Mouse (Mus musculus) liver, adult (tissue): Measurements from ENCODE around the gene Vrk3.
"Not testable (repeated sequence)": the region's sequence is repeated elsewhere in the genome, so short reads cannot be mapped to it uniquely, and the experiment has no call there.

Source experiments
- GATA4 ChIP-seq: IDR thresholded peaks from 2 replicates; pipeline ENCODE4 v1.6.1; 2014; ENCODE audit warnings: mild to moderate bottlenecking, low read length; ENCODE audit not compliant: insufficient replicate concordance

Vrk3 gene

GRCm38 (mm10) chr7:44744270-44744669 lies 3.9 kb upstream of the Vrk3 start:
- no peak for TF ChIP-seq GATA4

- TF ChIP-seq GATA4: no peak
These were observed 3.1 kb upstream of the Vrk3 start for GRCm38 (mm10) chr7:44745076-44745475.

GRCm38 (mm10) chr7:44747115-44747514 lies 1.1 kb upstream of the Vrk3 start:
- TF ChIP-seq GATA4: no peak

GRCm38 (mm10) chr7:44750950-44751349 lies 2.7 kb downstream of the Vrk3 start, which contains the start of gene Zfp473:
Zfp473 (minus strand) TSS chr7:44751050.
- not testable (repeated sequence) for TF ChIP-seq GATA4

- TF ChIP-seq GATA4: no peak
These were observed 9.0 kb downstream of the Vrk3 start for GRCm38 (mm10) chr7:44757164-44757563.

GRCm38 (mm10) chr7:44760366-44760765 lies 12.2 kb downstream of the Vrk3 start:
- no peak for TF ChIP-seq GATA4

- TF ChIP-seq GATA4: no peak
These were observed 19.9 kb downstream of the Vrk3 start for GRCm38 (mm10) chr7:44768129-44768528.

- no peak for TF ChIP-seq GATA4
These were observed 21.9 kb downstream of the Vrk3 start for GRCm38 (mm10) chr7:44770046-44770578.

GRCm38 (mm10) chr7:44772591-44773204 lies 24.5 kb downstream of the Vrk3 start:
- TF ChIP-seq GATA4: no peak

- TF ChIP-seq GATA4: no peak
These were observed 28.8 kb downstream of the Vrk3 start for GRCm38 (mm10) chr7:44776849-44777498.

- no peak for TF ChIP-seq GATA4
These were observed 31.9 kb downstream of the Vrk3 start for GRCm38 (mm10) chr7:44780101-44780500.

GRCm38 (mm10) chr7:44789531-44789930 lies 41.3 kb downstream of the Vrk3 start:
- TF ChIP-seq GATA4: no peak

GRCm38 (mm10) chr7:44790066-44790465 lies 41.9 kb downstream of the Vrk3 start:
- TF ChIP-seq GATA4: no peak

GRCm38 (mm10) chr7:44792781-44793180 lies 44.6 kb downstream of the Vrk3 start:
- no peak for TF ChIP-seq GATA4

GRCm38 (mm10) chr7:44808927-44809326 lies 60.7 kb downstream of the Vrk3 start:
- no peak for TF ChIP-seq GATA4

GRCm38 (mm10) chr7:44809466-44809865 lies 61.3 kb downstream of the Vrk3 start:
- no peak for TF ChIP-seq GATA4
